Mouse (Mus musculus) testis, adult 2 months (tissue): ENCODE results near the gene Cacna1e.

ENCODE experiments used
- CTCF ChIP-seq: fragments of 200-500 bp; IDR thresholded peaks from 2 replicates; pipeline ENCODE4 v1.5.1; 2012; ENCODE audit warnings: low read depth, mild to moderate bottlenecking, inconsistent platforms, low read length, moderate library complexity; ENCODE audit not compliant: control insufficient read depth, insufficient read depth, insufficient replicate concordance
- POLR2A ChIP-seq: fragments of 200-500 bp; IDR thresholded peaks from 2 replicates; pipeline ENCODE4 v1.6.1; 2012; ENCODE audit warnings: low read depth, mild to moderate bottlenecking, inconsistent platforms, low read length, moderate library complexity; ENCODE audit not compliant: control insufficient read depth

- TF ChIP-seq CTCF (no peak), POLR2A (no peak)
Observed at GRCm38 (mm10) chr1:154832168-154832539, 52.1 kb downstream of the Cacna1e start.
